Mouse (Mus musculus) CH12.LX (cell line): ENCODE data around the gene Camkk1. TPM values are rescaled to one million over a fixed set of nuclear protein-coding genes. Genes with fewer than 3 reads are reported as not detected.

ENCODE experiments used
- DNase-seq: peaks from one replicate; pipeline ENCODE4 v3.0.0-alpha.2; 2013; ENCODE audit errors: extremely low read depth
- H3K27ac ChIP-seq: 2 replicates; pipeline ENCODE4 v1.5.1; 2012; ENCODE audit warnings: low read depth, mild to moderate bottlenecking, control low read depth, moderate library complexity; ENCODE audit not compliant: insufficient read depth
- H3K27me3 ChIP-seq: replicated peaks from 2 replicates; pipeline ENCODE3; 2012; ENCODE audit warnings: inconsistent platforms
- H3K36me3 ChIP-seq, 2 experiments: replicated peaks in 1 of 2; 2 replicates each; pipeline versions ENCODE3 to v1.6.1; 2012; ENCODE audit warnings: inconsistent platforms in 1 of 2, low read length in 1 of 2, mild to moderate bottlenecking in 1 of 2, mixed read lengths in 1 of 2, moderate library complexity in 1 of 2; ENCODE audit not compliant: control insufficient read depth in 1 of 2, insufficient read depth in 1 of 2
- H3K4me1 ChIP-seq, 2 experiments: 2 replicates each; pipeline ENCODE4 v1.6.1; 2012; ENCODE audit warnings: inconsistent platforms in 1 of 2, moderate library complexity in 1 of 2; ENCODE audit not compliant: insufficient read depth in 2 of 2, control insufficient read depth in 1 of 2
- H3K4me2 ChIP-seq: 2 replicates; pipeline ENCODE4 v1.6.1; 2012; ENCODE audit warnings: low read depth, mild to moderate bottlenecking, control low read depth; ENCODE audit not compliant: poor library complexity, insufficient read depth, severe bottlenecking
- H3K4me3 ChIP-seq, 3 experiments: fragments of 150-350 bp in 1 of 3; sonication (generic) in 1 of 3; replicated peaks in 1 of 3; 2 replicates each; pipeline versions ENCODE3 to v1.5.1; 2011 to 2012; ENCODE audit warnings: low read depth in 2 of 3, low read length in 2 of 3, mild to moderate bottlenecking in 2 of 3, moderate library complexity in 2 of 3, control low read depth in 1 of 3, improper control_type of control experiment in 1 of 3, inconsistent platforms in 1 of 3, mixed read lengths in 1 of 3; ENCODE audit not compliant: poor library complexity in 1 of 3
- H3K79me2 ChIP-seq: replicated peaks from 2 replicates; pipeline ENCODE4 v1.6.1; 2012; ENCODE audit warnings: mild to moderate bottlenecking, moderate library complexity; ENCODE audit not compliant: control insufficient read depth, poor library complexity, insufficient read depth, severe bottlenecking; ENCODE audit errors: extremely low read depth
- H3K9ac ChIP-seq: 2 replicates; pipeline ENCODE4 v1.6.1; 2012; ENCODE audit warnings: low read depth, mild to moderate bottlenecking, control low read depth, moderate library complexity; ENCODE audit not compliant: insufficient read depth
- H3K9me3 ChIP-seq: replicated peaks from 2 replicates; pipeline ENCODE3; 2012; ENCODE audit warnings: low read length, inconsistent platforms, mixed read lengths
- BHLHE40 ChIP-seq: IDR thresholded peaks from 2 replicates; pipeline ENCODE4 v1.6.1; 2011; ENCODE audit warnings: mild to moderate bottlenecking, low read depth, low read length, improper control_type of control experiment
- CHD2 ChIP-seq: IDR thresholded peaks from 2 replicates; pipeline ENCODE4 v1.6.1; 2011; ENCODE audit warnings: low read length, improper control_type of control experiment
- CTCF ChIP-seq, 2 experiments: IDR thresholded peaks in 1 of 2; conservative IDR thresholded peaks in 1 of 2; 2 replicates each; pipeline ENCODE4 v1.5.1; 2011 to 2012; ENCODE audit warnings: low read depth in 2 of 2, low read length in 2 of 2, improper control_type of control experiment in 1 of 2, inconsistent platforms in 1 of 2, mild to moderate bottlenecking in 1 of 2, moderate library complexity in 1 of 2
- E2F4 ChIP-seq: IDR thresholded peaks from 2 replicates; pipeline ENCODE4 v1.6.1; 2011; ENCODE audit warnings: low read depth, low read length, improper control_type of control experiment; ENCODE audit not compliant: insufficient replicate concordance
- ELF1 ChIP-seq: IDR thresholded peaks from 2 replicates; pipeline ENCODE4 v1.6.1; 2014; ENCODE audit warnings: low read depth, mild to moderate bottlenecking, inconsistent platforms, low read length, improper control_type of control experiment
- EP300 ChIP-seq: IDR thresholded peaks from 2 replicates; pipeline ENCODE4 v1.6.1; 2011; ENCODE audit warnings: low read length, improper control_type of control experiment
- HCFC1 ChIP-seq: IDR thresholded peaks from 2 replicates; pipeline ENCODE4 v1.6.1; 2012; ENCODE audit warnings: low read depth, mild to moderate bottlenecking, inconsistent platforms, low read length, improper control_type of control experiment
- IRF4 ChIP-seq: IDR thresholded peaks from 2 replicates; pipeline ENCODE4 v1.6.1; 2014; ENCODE audit warnings: low read depth, mild to moderate bottlenecking, inconsistent platforms, low read length, improper control_type of control experiment
- JUN ChIP-seq: IDR thresholded peaks from 2 replicates; pipeline ENCODE4 v1.6.1; 2011; ENCODE audit warnings: low read depth, mild to moderate bottlenecking, low read length, improper control_type of control experiment, moderate library complexity; ENCODE audit not compliant: insufficient read depth
- JUND ChIP-seq: conservative IDR thresholded peaks from 2 replicates; pipeline ENCODE4 v1.6.1; 2011; ENCODE audit warnings: low read depth, low read length, improper control_type of control experiment
- MAX ChIP-seq: IDR thresholded peaks from 2 replicates; pipeline ENCODE4 v1.6.1; 2011; ENCODE audit warnings: low read length, improper control_type of control experiment
- MEF2A ChIP-seq: IDR thresholded peaks from 2 replicates; pipeline ENCODE4 v1.6.1; 2014; ENCODE audit warnings: low read depth, mild to moderate bottlenecking, inconsistent platforms, low read length, improper control_type of control experiment, borderline replicate concordance
- MXI1 ChIP-seq: IDR thresholded peaks from 2 replicates; pipeline ENCODE4 v1.6.1; 2011; ENCODE audit warnings: mild to moderate bottlenecking, low read depth, low read length, improper control_type of control experiment
- MYC ChIP-seq: IDR thresholded peaks from 2 replicates; pipeline ENCODE4 v1.6.1; 2011; ENCODE audit warnings: low read depth, mild to moderate bottlenecking, improper control_type of control experiment, low read length
- NELFE ChIP-seq: IDR thresholded peaks from 2 replicates; pipeline ENCODE4 v1.6.1; 2011; ENCODE audit warnings: low read depth, low read length, improper control_type of control experiment
- NRF1 ChIP-seq: IDR thresholded peaks from 2 replicates; pipeline ENCODE4 v1.6.1; 2014; ENCODE audit warnings: low read depth, mild to moderate bottlenecking, inconsistent platforms, low read length, improper control_type of control experiment, moderate library complexity
- SIN3A ChIP-seq: IDR thresholded peaks from 2 replicates; pipeline ENCODE4 v1.6.1; 2012; ENCODE audit warnings: low read length, improper control_type of control experiment, inconsistent platforms
- SMC3 ChIP-seq: IDR thresholded peaks from 2 replicates; pipeline ENCODE4 v1.6.1; 2011; ENCODE audit warnings: low read depth, low read length, improper control_type of control experiment
- TBP ChIP-seq: conservative IDR thresholded peaks from 2 replicates; pipeline ENCODE4 v1.6.1; 2011; ENCODE audit warnings: low read depth, low read length, improper control_type of control experiment
- TCF12 ChIP-seq: IDR thresholded peaks from 2 replicates; pipeline ENCODE4 v1.6.1; 2014; ENCODE audit warnings: low read depth, mild to moderate bottlenecking, inconsistent platforms, low read length, improper control_type of control experiment
- USF2 ChIP-seq: conservative IDR thresholded peaks from 2 replicates; pipeline ENCODE4 v1.6.1; 2011; ENCODE audit warnings: low read depth, low read length, improper control_type of control experiment
- dilution Hi-C: fragments of 300-500 bp; cut with MboI; formaldehyde crosslinking; loops from 2 replicates; pipeline ENCODE4 v1.14.3; 2020; ENCODE audit warnings: low sequenced_read_pairs; ENCODE audit not compliant: extremely low pct_unique_long_range_greater_than_20kb, extremely low pct_ligation_motif_present
- in situ Hi-C: fragments of 300-500 bp; cut with MboI; formaldehyde crosslinking; loops from 3 replicates; pipeline ENCODE4 v1.14.3; 2019; ENCODE audit warnings: low sequenced_read_pairs, low pct_ligation_motif_present, low pct_unique_long_range_greater_than_20kb, mixed read lengths
- polyA plus RNA-seq: library from polyadenylated mRNA; unstranded; fragments of >175 nt; gene quantifications from 2 replicates; pipeline ENCODE4 v1.2.1, GENCODE M21; 2012; ENCODE audit warnings: low read depth; ENCODE audit not compliant: insufficient read length
- total RNA-seq, 2 experiments: library from RNA; depleted of rRNA; stranded (reverse); fragments of 300-350 nt in 1 of 2; fragments of >200 nt in 1 of 2; gene quantifications; 2 replicates each; pipeline ENCODE4 v1.2.3; 2012 to 2014

Camkk1 gene
- total and polyA plus RNA-seq, 3 experiments = 5.0 to 9.1 (median 5.1) TPM

DNA sequence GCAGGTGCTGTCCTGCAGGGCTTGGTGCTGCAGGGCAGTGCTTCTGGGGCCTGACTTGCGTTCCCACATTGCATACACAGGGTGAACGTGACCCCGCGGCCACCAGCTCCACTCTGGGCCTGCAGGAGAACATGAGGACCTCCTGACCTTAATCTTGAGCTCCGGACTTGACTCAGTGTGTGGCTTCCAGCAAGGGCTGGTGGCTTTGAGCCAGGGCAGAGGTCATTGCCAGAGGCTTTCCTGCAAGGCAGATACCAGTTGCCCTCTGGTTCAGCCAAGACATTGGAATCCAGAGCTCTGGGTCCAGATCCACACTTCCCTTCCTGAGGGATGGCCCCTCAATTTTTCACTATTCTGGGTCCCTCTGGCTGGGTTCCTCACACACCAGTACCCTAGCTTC is 4.8 kb upstream of the Camkk1 start:
- Histone ChIP-seq H3K4me3 (no peak overlapping the region), H3K27ac (no peak overlapping the region), H3K79me2 (no peaks in the 10 kb centered on the region), H3K4me2 (no peak overlapping the region), H3K9me3 (no peaks in the 10 kb centered on the region), H3K27me3 (peaks cover 1% of the 10 kb centered on the region), H3K36me3 (peaks cover 29 to 83% of the 10 kb centered on the region in 2 experiments), H3K9ac (no peak overlapping the region), H3K4me1 (peaks cover 3 to 26% of the 10 kb centered on the region in 2 experiments; a peak in 3 of 4 replicates)
- dilution Hi-C loops (no loop called here), in situ Hi-C loops (loop anchor here (5.0 to 25.0 kb wide), 2 partner anchors 33 to 577 kb away; partner anchors contain the start of genes Ggt6, Mybbp1a and Ncbp3)
- no peak for TF ChIP-seq BHLHE40
- TF ChIP-seq SMC3 = no peak
- TF ChIP-seq MXI1 = no peak
- no peak for TF ChIP-seq JUN
- TF ChIP-seq MYC = no peak
- TF ChIP-seq NELFE = no peak
- no peak for TF ChIP-seq CHD2
- TF ChIP-seq SIN3A = no peak
- no peak for DNase-seq

DNA sequence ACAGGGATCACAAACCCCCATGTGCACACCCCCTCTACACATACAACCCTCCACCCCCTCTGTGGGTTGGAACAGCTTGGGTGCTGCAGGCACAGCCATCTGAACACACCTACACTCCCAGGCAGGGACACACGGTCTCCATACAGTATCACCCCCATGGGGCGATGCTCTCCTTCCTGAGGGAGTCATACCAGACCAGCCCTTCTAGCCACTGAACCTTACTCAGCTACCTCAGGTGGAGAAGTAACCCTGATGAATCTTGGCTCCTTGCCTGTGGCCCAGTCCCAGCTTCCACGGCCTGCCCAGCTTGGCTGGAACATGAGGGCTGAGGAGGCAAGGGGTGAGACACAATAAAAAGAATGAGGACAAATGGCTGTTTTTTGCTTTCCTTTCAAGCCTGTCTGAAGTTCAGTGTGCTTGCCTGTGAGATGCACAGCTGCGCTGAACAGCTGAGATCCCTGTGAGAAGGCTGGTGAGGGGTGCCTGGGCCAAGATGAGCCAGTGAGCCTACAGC is 3.9 kb upstream of the Camkk1 start:
- in situ Hi-C loops = loop anchor here (5.0 to 25.0 kb wide), 2 partner anchors 32 to 578 kb away; partner anchors contain the start of genes Ggt6, Mybbp1a and Ncbp3
- Histone ChIP-seq H3K9me3 (no peaks in the 10 kb centered on the region), H3K36me3 (peaks cover 21 to 74% of the 10 kb centered on the region in 2 experiments), H3K79me2 (no peaks in the 10 kb centered on the region), H3K4me2 (no peak overlapping the region), H3K27me3 (peaks cover 10% of the 10 kb centered on the region)
- dilution Hi-C loops = no loop called here
- DNase-seq = no peak
- TF ChIP-seq JUND = no peak
- no peak for TF ChIP-seq MXI1
- no peak for TF ChIP-seq MEF2A
- TF ChIP-seq USF2 = no peak
- TF ChIP-seq ELF1 = no peak
- no peak for TF ChIP-seq CHD2
- TF ChIP-seq MYC = no peak
- TF ChIP-seq, all 38 proteins: peak for 0
- no peak overlapping the region for H3K9ac ChIP-seq
- no peak overlapping the region for H3K4me3 ChIP-seq
- H3K4me1 ChIP-seq = peaks cover 8 to 30% of the 10 kb centered on the region in 2 experiments
- H3K27ac ChIP-seq = no peak overlapping the region

DNA sequence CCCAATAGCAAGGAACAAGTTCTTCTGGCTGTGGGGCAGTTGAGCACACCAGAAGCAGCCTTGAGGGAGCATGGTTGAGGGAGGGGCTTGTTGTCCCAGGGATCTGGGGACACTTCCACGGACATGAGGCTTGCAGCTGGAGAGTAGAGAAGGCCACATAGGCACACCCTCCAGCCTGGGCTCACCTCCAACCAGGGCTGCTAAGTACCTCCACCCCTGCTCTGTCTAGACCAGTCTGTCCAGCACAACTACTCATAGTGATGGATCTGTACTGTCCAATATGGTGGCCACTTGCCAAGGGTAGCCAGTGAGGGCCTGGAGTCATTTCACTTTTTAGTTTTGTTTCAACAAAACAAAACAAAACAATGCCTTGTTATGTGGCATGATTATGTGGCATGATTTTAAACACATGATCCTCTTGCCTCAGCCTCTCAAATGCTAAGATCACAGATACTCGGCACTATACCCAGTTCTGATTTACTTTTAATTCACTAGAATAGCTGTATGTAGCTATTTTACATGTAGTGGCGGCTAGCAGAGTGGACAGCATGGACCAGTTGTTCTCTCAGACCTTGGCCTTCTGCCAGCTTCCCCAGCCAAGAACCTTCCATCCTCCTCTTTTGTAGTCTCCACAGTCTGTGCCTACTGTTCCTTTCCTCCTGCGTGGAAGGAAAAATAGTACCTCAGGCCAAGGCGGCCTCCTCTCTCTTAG is 3.3 kb upstream of the Camkk1 start:
- in situ Hi-C loops (loop anchor here (25.0 kb wide), 1 partner anchor 578 kb away; the partner anchor contains the start of genes Ggt6 and Mybbp1a), dilution Hi-C loops (no loop called here)
- H3K36me3 ChIP-seq = peaks cover 16 to 67% of the 10 kb centered on the region in 2 experiments
- H3K9me3 ChIP-seq = no peaks in the 10 kb centered on the region
- no peak overlapping the region for H3K27ac ChIP-seq
- H3K4me3 ChIP-seq = no peak overlapping the region
- TF ChIP-seq JUN (no peak), JUND (no peak), TCF12 (no peak), CTCF (conservative IDR thresholded peaks at IDR 0.05 in 1 of 2, IDR thresholded peaks at IDR 0.05 in 1 of 2; ENCODE audit: low read depth in 2 of 2, low read length in 2 of 2) (no peak), HCFC1 (no peak), TBP (no peak), MAX (no peak), NRF1 (no peak), CHD2 (no peak), IRF4 (no peak), NELFE (no peak), BHLHE40 (no peak), EP300 (no peak), E2F4 (no peak), MXI1 (no peak), MEF2A (no peak)
- H3K27me3 ChIP-seq = peaks cover 15% of the 10 kb centered on the region
- no peak overlapping the region for H3K9ac ChIP-seq
- H3K4me2 ChIP-seq = no peak overlapping the region
- peaks cover 13 to 34% of the 10 kb centered on the region in 2 experiments for H3K4me1 ChIP-seq
- H3K79me2 ChIP-seq = no peaks in the 10 kb centered on the region
- no peak for DNase-seq
